Mouse (Mus musculus): ENCODE results near the gene Ninj2. TPM values are rescaled to one million over a fixed set of nuclear protein-coding genes. Genes with fewer than 3 reads are reported as not detected.

The Ninj2 gene
- total RNA-seq, 4 experiments from 2014 or later: 1.4 to 3.1 (median 2.3) TPM

Other genes with a start within 250 kb of the Ninj2 start
- 10 to 100 TPM; 46.3 to 54.1 (median 50.4) TPM for gene Erc1, start 245.2 kb upstream of the Ninj2 start, total RNA-seq (2022)
- 10 to 100 TPM; 38.5 to 50.9 (median 45.0) TPM for gene Rad52, start 190.7 kb upstream of the Ninj2 start, total RNA-seq (2022)
- 100 to 1,000 TPM; 212 to 252 (median 217) TPM for gene Wnk1, start 54.7 kb upstream of the Ninj2 start, total RNA-seq (2022)
- not detected for gene D330020A13Rik, start 201.0 kb downstream of the Ninj2 start, total RNA-seq (2022)
- gene B4galnt3, start 201.2 kb downstream of the Ninj2 start, total RNA-seq (2022): 1 to 10 TPM in 1 of 4 experiments, under 1 TPM in 3; 0.35 to 1.2 (median 0.87) TPM

Measured in layer of hippocampus, adult 8-10 months (tissue).